Mouse (Mus musculus): ENCODE data around the gene Senp7.

DNA sequence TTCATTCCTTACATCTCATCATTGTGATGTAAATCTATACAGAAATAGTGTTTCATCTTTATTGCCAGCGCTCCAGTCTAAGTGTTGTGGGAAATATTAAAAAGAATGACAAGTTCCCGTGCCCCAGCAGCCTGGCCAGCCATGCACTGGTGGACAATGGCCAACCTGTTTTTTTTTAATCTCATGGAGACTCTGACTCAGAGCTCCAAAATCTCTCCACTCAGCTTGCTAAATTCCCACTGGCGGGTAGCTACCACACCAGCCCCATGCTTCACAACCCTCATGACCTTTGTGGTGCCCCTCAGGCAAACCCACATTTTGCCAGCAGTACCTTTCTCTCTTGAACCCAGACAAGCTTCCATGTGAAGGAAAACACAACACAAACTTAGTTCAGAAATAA, 67.6 kb downstream of the Senp7 start:
- TF ChIP-seq GATA1 (IDR thresholded peaks at IDR 0.05; ENCODE audit: borderline replicate concordance, low read length): no peak
- no peak for TF ChIP-seq FLI1 (IDR thresholded peaks at IDR 0.05; ENCODE audit: low read length)

Measured in megakaryocyte, embryonic 14.5 days (primary cell).